Mouse (Mus musculus): ENCODE data around the gene Sfr1.

- TF ChIP-seq CTCF (IDR thresholded peaks at IDR 0.05; ENCODE audit: low read depth), result no peak
- TF ChIP-seq EP300 (IDR thresholded peaks at IDR 0.05; ENCODE audit: low read depth), result no peak
These were observed 9.0 kb upstream of the Sfr1 start for GRCm38 (mm10) chr19:47722471-47722870.
